Mouse (Mus musculus): ENCODE measurements around the gene Cd180. TPM values are rescaled to one million over a fixed set of nuclear protein-coding genes. Genes with fewer than 3 reads are reported as not detected.

Gene Cd180
- polyA plus RNA-seq (2012; ENCODE audit: insufficient read depth, insufficient read length, low replicate concordance, missing spikeins) = not detected in 2 replicates

- 69% methylated on average over 8 of the region's 8 CpGs for WGBS
- Histone ChIP-seq H3K4me3 (ENCODE audit: insufficient read depth, low read depth, low read length) (no peak within 1 kb of the TSS), H3K27ac (ENCODE audit: insufficient read depth, low read depth, low read length) (0 out of 2 replicates have a peak within 1 kb of the TSS, but pooled peaks have one; percentile 1), H3K4me1 (ENCODE audit: control insufficient read depth, insufficient read depth, low read length) (peaks cover under 1% of the 10 kb centered on the region; the same call in 1 of the 2 replicates)
- no peak for TF ChIP-seq CTCF (IDR thresholded peaks at IDR 0.05; ENCODE audit: insufficient read depth, low read depth, low read length)
- no peak for TF ChIP-seq POLR2A (IDR thresholded peaks at IDR 0.05; ENCODE audit: insufficient read depth, low read depth, low read length)
Observed at GRCm38 (mm10) chr13:102693341-102693801, at the start of gene Cd180. Cd180 (plus strand) TSS chr13:102693558.

- H3K4me1 ChIP-seq (ENCODE audit: control insufficient read depth, insufficient read depth, low read length) = peaks cover 12% of the 10 kb centered on the region
Observed at GRCm38 (mm10) chr13:102644344-102644743, 49.0 kb upstream of the Cd180 start.

GRCm38 (mm10) chr13:102644789-102645551 lies 48.4 kb upstream of the Cd180 start:
- H3K4me3 ChIP-seq (ENCODE audit: insufficient read depth, low read depth, low read length) = no peak overlapping the region
- peaks cover 12% of the 10 kb centered on the region for H3K4me1 ChIP-seq (ENCODE audit: control insufficient read depth, insufficient read depth, low read length)
- TF ChIP-seq POLR2A (IDR thresholded peaks at IDR 0.05; ENCODE audit: insufficient read depth, low read depth, low read length) = no peak
- no peak for TF ChIP-seq CTCF (IDR thresholded peaks at IDR 0.05; ENCODE audit: insufficient read depth, low read depth, low read length)
- no peak overlapping the region for H3K27ac ChIP-seq (ENCODE audit: insufficient read depth, low read depth, low read length)
- WGBS = 15% methylated on average over 17 of the region's 17 CpGs

More at GRCm38 (mm10) chr13:102644344-102644743, 49.0 kb upstream of the Cd180 start:
- Histone ChIP-seq H3K4me3 (ENCODE audit: insufficient read depth, low read depth, low read length) (no peak overlapping the region), H3K27ac (ENCODE audit: insufficient read depth, low read depth, low read length) (peak overlapping the region; percentile 27)
- TF ChIP-seq POLR2A (IDR thresholded peaks at IDR 0.05; ENCODE audit: insufficient read depth, low read depth, low read length) (no peak), CTCF (IDR thresholded peaks at IDR 0.05; ENCODE audit: insufficient read depth, low read depth, low read length) (no peak)
- 33% methylated on average over 8 of the region's 8 CpGs for WGBS

GRCm38 (mm10) chr13:102646271-102646771 lies 47.0 kb upstream of the Cd180 start:
- Histone ChIP-seq H3K4me1 (ENCODE audit: control insufficient read depth, insufficient read depth, low read length) (peaks cover 12% of the 10 kb centered on the region), H3K4me3 (ENCODE audit: insufficient read depth, low read depth, low read length) (no peak overlapping the region), H3K27ac (ENCODE audit: insufficient read depth, low read depth, low read length) (0 out of 2 replicates have a peak overlapping the region, but pooled peaks have one; percentile 11)
- 59% methylated on average over 10 of the region's 10 CpGs for WGBS
- no peak for TF ChIP-seq CTCF (IDR thresholded peaks at IDR 0.05; ENCODE audit: insufficient read depth, low read depth, low read length)
- TF ChIP-seq POLR2A (IDR thresholded peaks at IDR 0.05; ENCODE audit: insufficient read depth, low read depth, low read length) = no peak

GRCm38 (mm10) chr13:102647511-102647910 lies 45.8 kb upstream of the Cd180 start:
- TF ChIP-seq POLR2A (IDR thresholded peaks at IDR 0.05; ENCODE audit: insufficient read depth, low read depth, low read length) = no peak
- WGBS = 42% methylated on average over 4 of the region's 4 CpGs
- Histone ChIP-seq H3K4me1 (ENCODE audit: control insufficient read depth, insufficient read depth, low read length) (peaks cover 12% of the 10 kb centered on the region), H3K27ac (ENCODE audit: insufficient read depth, low read depth, low read length) (no peak overlapping the region), H3K4me3 (ENCODE audit: insufficient read depth, low read depth, low read length) (no peak overlapping the region)

- TF ChIP-seq CTCF (IDR thresholded peaks at IDR 0.05; ENCODE audit: insufficient read depth, low read depth, low read length) (no peak), POLR2A (IDR thresholded peaks at IDR 0.05; ENCODE audit: insufficient read depth, low read depth, low read length) (no peak)
- no peak overlapping the region for H3K4me3 ChIP-seq (ENCODE audit: insufficient read depth, low read depth, low read length)
- 90% methylated on average over 6 of the region's 6 CpGs for WGBS
- no peak overlapping the region for H3K27ac ChIP-seq (ENCODE audit: insufficient read depth, low read depth, low read length)
- no peaks in the 10 kb centered on the region for H3K4me1 ChIP-seq (ENCODE audit: control insufficient read depth, insufficient read depth, low read length)
Observed at GRCm38 (mm10) chr13:102652303-102652889, 41.0 kb upstream of the Cd180 start.

- H3K4me3 ChIP-seq (ENCODE audit: insufficient read depth, low read depth, low read length) = no peak overlapping the region
- H3K27ac ChIP-seq (ENCODE audit: insufficient read depth, low read depth, low read length) = no peak overlapping the region
- 95% methylated on average over 2 of the region's 2 CpGs for WGBS
- TF ChIP-seq CTCF (IDR thresholded peaks at IDR 0.05; ENCODE audit: insufficient read depth, low read depth, low read length) (no peak), POLR2A (IDR thresholded peaks at IDR 0.05; ENCODE audit: insufficient read depth, low read depth, low read length) (no peak)
- H3K4me1 ChIP-seq (ENCODE audit: control insufficient read depth, insufficient read depth, low read length) = peaks cover 2% of the 10 kb centered on the region; the same call in 1 of the 2 replicates
Observed at GRCm38 (mm10) chr13:102655071-102655570, 38.2 kb upstream of the Cd180 start.

GRCm38 (mm10) chr13:102656153-102656690 lies 37.1 kb upstream of the Cd180 start:
- peaks cover 2% of the 10 kb centered on the region; the same call in 1 of the 2 replicates for H3K4me1 ChIP-seq (ENCODE audit: control insufficient read depth, insufficient read depth, low read length)
- H3K27ac ChIP-seq (ENCODE audit: insufficient read depth, low read depth, low read length) = no peak overlapping the region
- WGBS = 80% methylated on average over 11 of the region's 11 CpGs
- no peak overlapping the region for H3K4me3 ChIP-seq (ENCODE audit: insufficient read depth, low read depth, low read length)
- TF ChIP-seq POLR2A (IDR thresholded peaks at IDR 0.05; ENCODE audit: insufficient read depth, low read depth, low read length) (no peak), CTCF (IDR thresholded peaks at IDR 0.05; ENCODE audit: insufficient read depth, low read depth, low read length) (no peak)
